Mouse (Mus musculus) limb, embryonic 12.5 days (tissue): ENCODE measurements around the gene Pik3ip1. TPM values are rescaled to one million over a fixed set of nuclear protein-coding genes. Genes with fewer than 3 reads are reported as not detected.

ENCODE experiments used
- ATAC-seq: fragments of 200-750 bp; cut with Nextera tagmentation; 2 replicates; pipeline ENCODE4 v1.8.0; 2017; ENCODE audit warnings: low read depth, moderate TSS enrichment; ENCODE audit not compliant: insufficient number of reproducible peaks, insufficient read depth, low FRiP score, low TSS enrichment
- H3K27ac ChIP-seq: fragments of 300-500 bp; sonication (generic); 2 replicates; pipeline ENCODE4 v1.5.1; 2016; ENCODE audit warnings: mild to moderate bottlenecking, moderate library complexity
- H3K27me3 ChIP-seq: fragments of 300-500 bp; sonication (generic); 2 replicates; pipeline ENCODE4 v1.6.1; 2016; ENCODE audit warnings: mild to moderate bottlenecking, moderate library complexity
- H3K36me3 ChIP-seq: fragments of 300-500 bp; sonication (generic); 2 replicates; pipeline ENCODE4 v1.6.1; 2016; ENCODE audit warnings: mild to moderate bottlenecking, moderate library complexity
- H3K4me1 ChIP-seq: fragments of 300-500 bp; sonication (generic); replicated peaks from 2 replicates; pipeline ENCODE4 v1.6.1; 2016
- H3K4me2 ChIP-seq: fragments of 300-500 bp; sonication (generic); 2 replicates; pipeline ENCODE4 v1.6.1; 2016; ENCODE audit warnings: mild to moderate bottlenecking, moderate library complexity
- H3K4me3 ChIP-seq: fragments of 300-500 bp; sonication (generic); replicated peaks from 2 replicates; pipeline ENCODE4 v1.5.1; 2016; ENCODE audit warnings: mild to moderate bottlenecking
- H3K9ac ChIP-seq: fragments of 300-500 bp; sonication (generic); replicated peaks from 2 replicates; pipeline ENCODE4 v1.6.1; 2016; ENCODE audit warnings: mild to moderate bottlenecking, moderate library complexity
- H3K9me3 ChIP-seq: fragments of 300-500 bp; sonication (generic); 2 replicates; pipeline ENCODE4 v1.6.1; 2016; ENCODE audit warnings: mild to moderate bottlenecking, moderate library complexity
- WGBS: fragments of 180-500 bp; shearing (Covaris S2); methylation state at CpG from one replicate; pipeline ENCODE4 v1.1.7; 2016; 5-methylcytosine and 5-hydroxymethylcytosine counted together
- polyA plus RNA-seq: library from polyadenylated mRNA; unstranded; fragments of >200 nt; fragmentation: Nextera tagmentation; extraction: Ambion mirVana; gene quantifications from 2 replicates; pipeline ENCODE4 v1.2.1, GENCODE M21; 2016

Gene Pik3ip1
- polyA plus RNA-seq, 1 experiment from 2014 or later: 18.8 TPM

DNA sequence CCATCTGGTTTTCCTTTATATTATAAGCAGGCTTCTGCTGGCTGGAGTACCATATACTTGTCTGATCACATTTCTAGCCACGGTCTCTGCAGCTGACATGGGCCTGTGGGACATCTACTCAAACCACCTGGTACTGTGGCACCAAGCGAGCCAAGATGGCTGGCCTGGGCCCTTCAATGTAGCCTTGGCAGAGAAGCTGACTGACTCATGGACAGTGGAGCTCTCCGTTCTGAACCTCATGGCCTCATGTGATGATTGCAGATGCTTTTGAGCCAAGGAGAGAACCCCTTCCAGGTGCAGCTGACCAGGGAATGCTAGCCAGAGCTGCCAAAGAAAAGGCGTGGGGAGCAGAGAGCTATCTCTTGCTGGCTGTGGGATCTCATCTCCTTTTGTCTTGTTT is 24.4 kb upstream of the Pik3ip1 start:
- WGBS: 91% methylated on average over 4 of the region's 4 CpGs
- ATAC-seq: no peak
- Histone ChIP-seq H3K9ac (no peak overlapping the region), H3K27me3 (no peaks in the 10 kb centered on the region), H3K4me3 (no peak overlapping the region), H3K4me2 (no peak overlapping the region), H3K4me1 (0 out of 2 replicates have a peak, but pooled peaks cover 5% of the 10 kb centered on the region), H3K36me3 (peaks cover 99% of the 10 kb centered on the region), H3K9me3 (no peaks in the 10 kb centered on the region), H3K27ac (no peak overlapping the region)

DNA sequence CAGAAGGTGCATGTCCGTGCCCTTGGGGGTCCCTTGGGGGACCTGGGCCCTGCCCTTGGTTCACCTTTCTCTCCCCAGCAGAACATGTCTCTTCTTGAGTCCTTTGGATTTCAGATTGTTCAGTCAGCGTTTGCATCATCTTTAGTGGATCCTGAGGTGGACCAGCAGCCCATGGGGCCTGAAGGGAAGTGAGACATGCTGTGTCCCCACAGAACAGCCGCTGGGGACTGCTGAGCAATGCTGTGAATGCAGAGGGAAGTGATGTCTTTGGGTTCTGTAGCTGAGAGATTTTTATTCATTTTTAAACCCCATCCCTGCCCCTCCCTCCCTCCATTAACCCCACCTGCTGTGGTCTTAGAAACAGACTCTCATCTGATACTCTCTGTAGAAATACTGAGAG is 22.3 kb upstream of the Pik3ip1 start:
- no peak overlapping the region for H3K4me3 ChIP-seq
- H3K4me2 ChIP-seq: no peak overlapping the region
- no peaks in the 10 kb centered on the region for H3K27me3 ChIP-seq
- 86% methylated on average over 3 of the region's 3 CpGs for WGBS
- no peak for ATAC-seq
- peaks cover 8% of the 10 kb centered on the region; the same call in 1 of the 2 replicates for H3K4me1 ChIP-seq
- H3K36me3 ChIP-seq: peaks cover 98% of the 10 kb centered on the region
- H3K9me3 ChIP-seq: no peaks in the 10 kb centered on the region
- H3K9ac ChIP-seq: no peak overlapping the region
- H3K27ac ChIP-seq: no peak overlapping the region

DNA sequence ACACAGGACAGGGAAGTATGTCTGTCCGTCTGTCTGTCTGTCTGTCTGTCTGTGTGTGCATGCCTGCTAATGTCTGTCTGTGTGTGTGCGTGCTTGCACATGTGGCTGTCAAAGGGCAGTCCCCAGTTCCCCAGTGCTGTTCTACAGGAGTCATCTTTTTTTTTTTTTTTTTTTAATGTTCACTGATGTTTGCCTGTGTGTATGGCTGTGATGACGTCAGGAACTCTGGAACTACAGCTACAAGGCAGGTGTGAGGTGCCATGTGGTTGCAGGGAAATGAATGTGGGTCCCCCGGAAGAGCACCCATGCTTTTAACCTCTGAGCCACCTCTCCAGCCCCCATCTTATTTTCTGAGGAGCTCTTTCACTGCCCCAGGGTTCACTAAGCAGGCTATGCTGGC is 20.3 kb upstream of the Pik3ip1 start:
- WGBS: 93% methylated on average over 4 of the region's 4 CpGs
- Histone ChIP-seq H3K9me3 (no peaks in the 10 kb centered on the region; the same call in 1 of the 2 replicates), H3K4me2 (no peak overlapping the region), H3K4me1 (peaks cover 5% of the 10 kb centered on the region; the same call in 1 of the 2 replicates), H3K9ac (no peak overlapping the region), H3K4me3 (no peak overlapping the region), H3K27ac (no peak overlapping the region), H3K36me3 (peaks cover 87% of the 10 kb centered on the region), H3K27me3 (no peaks in the 10 kb centered on the region)
- no peak for ATAC-seq

DNA sequence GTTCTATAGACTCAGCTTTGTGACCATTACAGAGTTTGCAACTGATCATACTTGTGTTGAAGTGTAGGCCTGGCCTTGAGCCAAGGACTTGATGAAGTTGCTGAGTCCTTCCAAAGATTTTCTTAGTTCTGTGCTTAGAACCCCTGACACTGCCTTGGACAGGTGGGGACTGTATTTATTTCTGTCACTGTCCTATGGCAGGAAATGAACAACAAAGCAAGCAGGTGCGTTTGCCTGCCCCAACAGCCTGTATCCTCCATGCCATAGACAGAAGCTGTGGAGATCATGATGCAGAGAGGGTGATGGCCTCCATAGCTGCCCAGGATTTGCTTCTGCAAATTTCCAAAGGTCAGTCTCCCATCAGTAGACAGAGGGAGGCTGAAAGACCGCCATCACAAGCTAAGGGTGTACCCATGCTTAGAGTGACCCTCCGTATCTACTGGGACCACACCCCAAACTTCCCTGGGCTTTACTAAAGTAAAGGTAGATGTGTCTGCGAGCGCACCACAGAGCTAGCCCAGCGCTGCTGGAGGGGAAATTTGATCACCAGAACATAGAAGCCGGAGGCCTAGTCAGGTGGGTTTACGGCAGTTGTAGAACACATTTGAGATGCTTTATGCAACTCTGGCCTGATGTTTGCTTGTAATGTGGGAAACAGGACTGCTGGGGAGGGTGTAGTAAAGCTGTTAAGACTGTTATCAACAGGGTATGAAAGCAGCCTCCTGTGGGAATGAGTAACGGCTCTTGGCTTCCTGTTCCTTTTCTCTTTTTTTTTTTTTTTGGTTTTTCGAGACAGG is 19.2 kb upstream of the Pik3ip1 start:
- no peak overlapping the region for H3K9ac ChIP-seq
- peaks cover 76% of the 10 kb centered on the region for H3K36me3 ChIP-seq
- no peak overlapping the region for H3K4me3 ChIP-seq
- no peaks in the 10 kb centered on the region for H3K27me3 ChIP-seq
- peaks cover 5% of the 10 kb centered on the region; the same call in 1 of the 2 replicates for H3K4me1 ChIP-seq
- WGBS: 84% methylated on average over 10 of the region's 10 CpGs
- H3K27ac ChIP-seq: no peak overlapping the region
- no peak; the same call in 1 of the 2 replicates for ATAC-seq
- H3K9me3 ChIP-seq: no peaks in the 10 kb centered on the region; the same call in 1 of the 2 replicates
- H3K4me2 ChIP-seq: no peak overlapping the region

DNA sequence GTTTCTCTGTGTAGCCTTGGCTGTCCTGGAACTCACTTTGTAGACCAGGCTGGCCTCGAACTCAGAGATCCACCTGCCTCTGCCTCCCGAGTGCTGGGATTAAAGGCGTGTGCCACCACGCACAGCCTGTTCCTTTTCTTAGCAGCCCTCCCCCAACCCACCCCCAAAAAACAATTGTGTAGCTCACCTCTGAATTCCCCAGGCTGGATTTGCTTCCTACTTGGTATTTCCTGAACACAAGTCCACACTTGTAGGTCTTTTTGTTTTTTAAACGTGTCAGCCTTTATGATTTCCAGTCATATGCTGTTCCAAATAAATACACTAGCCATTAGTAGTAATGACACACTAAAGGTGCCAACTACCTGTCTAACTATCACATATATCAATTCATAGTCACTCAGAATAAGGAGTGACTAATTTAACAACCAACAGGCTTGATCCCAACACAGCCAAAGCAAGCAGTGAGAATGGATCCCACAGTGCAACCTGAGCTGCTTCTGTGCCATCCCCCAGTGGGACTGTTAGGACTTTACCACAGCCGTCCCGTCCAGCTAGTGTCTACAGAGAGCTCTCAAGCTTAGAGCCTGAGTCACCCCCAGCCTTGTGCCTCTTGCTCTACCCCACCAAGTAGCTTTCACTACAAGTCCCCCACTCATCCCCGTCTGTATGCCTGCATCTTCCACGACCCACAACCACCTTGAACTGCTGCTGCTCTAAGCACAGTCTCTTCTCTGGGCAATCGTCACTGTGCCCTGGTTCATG is 18.4 kb upstream of the Pik3ip1 start:
- H3K27ac ChIP-seq: no peak overlapping the region
- no peak overlapping the region for H3K9ac ChIP-seq
- no peaks in the 10 kb centered on the region for H3K27me3 ChIP-seq
- no peak for ATAC-seq
- peaks cover 69% of the 10 kb centered on the region for H3K36me3 ChIP-seq
- H3K9me3 ChIP-seq: no peaks in the 10 kb centered on the region; the same call in 1 of the 2 replicates
- 83% methylated on average over 10 of the region's 10 CpGs for WGBS
- H3K4me1 ChIP-seq: peaks cover 5% of the 10 kb centered on the region; the same call in 1 of the 2 replicates
- H3K4me3 ChIP-seq: no peak overlapping the region
- H3K4me2 ChIP-seq: no peak overlapping the region

DNA sequence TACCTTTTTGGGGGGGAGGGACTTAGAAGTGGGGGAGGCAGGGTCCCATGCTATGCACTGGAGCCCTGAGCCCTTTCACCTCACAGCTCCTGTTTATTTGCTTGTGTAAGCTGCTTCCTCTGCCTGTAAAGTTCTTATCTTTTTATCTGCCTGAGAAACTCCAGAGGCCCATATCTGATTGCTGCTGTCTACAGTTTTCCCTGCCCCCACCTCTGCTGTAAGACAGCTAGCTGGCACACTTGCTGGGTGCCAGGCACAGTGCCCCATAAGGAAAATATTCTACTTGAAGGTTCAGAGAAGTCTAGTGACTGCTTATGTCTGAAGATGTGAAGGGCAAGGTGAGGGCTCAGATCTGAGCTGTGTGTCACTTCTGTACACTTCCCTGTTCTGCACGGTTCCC is 16.9 kb upstream of the Pik3ip1 start:
- peaks cover 53% of the 10 kb centered on the region for H3K36me3 ChIP-seq
- no peaks in the 10 kb centered on the region for H3K27me3 ChIP-seq
- no peak overlapping the region for H3K4me3 ChIP-seq
- 90% methylated on average over 1 of the region's 1 CpGs for WGBS
- no peak overlapping the region for H3K4me2 ChIP-seq
- H3K4me1 ChIP-seq: peaks cover 5% of the 10 kb centered on the region; the same call in 1 of the 2 replicates
- ATAC-seq: no peak
- H3K9ac ChIP-seq: no peak overlapping the region
- no peaks in the 10 kb centered on the region; the same call in 1 of the 2 replicates for H3K9me3 ChIP-seq
- no peak overlapping the region for H3K27ac ChIP-seq

DNA sequence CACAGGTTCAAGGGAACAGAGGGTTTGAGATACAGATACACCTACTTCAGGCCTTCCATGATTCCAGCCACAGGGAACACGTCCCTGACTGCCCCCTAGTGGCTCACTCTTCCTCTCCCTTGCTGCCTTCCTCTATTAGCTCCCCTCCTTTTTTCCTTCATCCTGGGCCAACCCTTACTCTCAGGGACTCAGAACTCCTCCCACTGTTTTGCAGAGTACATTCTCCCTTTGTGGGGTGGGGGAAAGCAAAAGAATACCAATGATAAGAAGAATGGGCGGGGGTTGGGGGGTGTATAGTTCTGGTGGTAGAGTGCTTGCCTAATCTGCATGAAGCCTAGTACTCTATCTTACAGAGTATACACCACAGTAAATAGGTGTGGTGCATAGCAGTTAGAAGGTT is 16.1 kb upstream of the Pik3ip1 start:
- Histone ChIP-seq H3K36me3 (peaks cover 45% of the 10 kb centered on the region), H3K9me3 (no peaks in the 10 kb centered on the region; the same call in 1 of the 2 replicates), H3K27me3 (no peaks in the 10 kb centered on the region), H3K4me3 (no peak overlapping the region), H3K9ac (no peak overlapping the region), H3K4me2 (no peak overlapping the region), H3K4me1 (peaks cover 5% of the 10 kb centered on the region; the same call in 1 of the 2 replicates), H3K27ac (no peak overlapping the region)
- WGBS: 26% methylated on average over 2 of the region's 2 CpGs
- 0 out of 2 replicates have a peak, but pooled peaks have one; percentile 18 for ATAC-seq

DNA sequence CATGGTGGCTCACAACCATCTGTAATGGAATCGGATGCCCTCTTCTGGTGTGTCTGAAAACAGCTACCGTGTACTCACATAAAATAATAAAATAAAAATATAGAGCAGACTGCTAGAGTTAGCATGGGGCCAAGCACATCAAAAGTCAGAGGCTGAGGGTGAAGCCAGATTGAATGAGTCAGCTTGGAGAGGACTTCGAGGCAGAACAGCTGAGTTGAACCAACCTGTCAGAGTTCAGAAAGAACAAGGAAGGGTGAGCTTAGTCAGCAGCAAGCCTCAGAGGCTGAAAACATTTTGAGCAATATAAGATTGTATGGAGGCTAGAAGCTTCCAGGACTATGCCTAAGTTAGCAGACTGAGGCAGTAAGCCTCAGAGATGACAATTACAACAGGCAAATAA is 11.9 kb upstream of the Pik3ip1 start:
- Histone ChIP-seq H3K4me1 (no peaks in the 10 kb centered on the region), H3K27me3 (no peaks in the 10 kb centered on the region), H3K9me3 (no peaks in the 10 kb centered on the region; the same call in 1 of the 2 replicates), H3K4me3 (no peak overlapping the region), H3K4me2 (no peak overlapping the region), H3K27ac (no peak overlapping the region), H3K9ac (no peak overlapping the region), H3K36me3 (peaks cover 6% of the 10 kb centered on the region; the same call in 1 of the 2 replicates)
- no peak for ATAC-seq
- 91% methylated on average over 3 of the region's 3 CpGs for WGBS

DNA sequence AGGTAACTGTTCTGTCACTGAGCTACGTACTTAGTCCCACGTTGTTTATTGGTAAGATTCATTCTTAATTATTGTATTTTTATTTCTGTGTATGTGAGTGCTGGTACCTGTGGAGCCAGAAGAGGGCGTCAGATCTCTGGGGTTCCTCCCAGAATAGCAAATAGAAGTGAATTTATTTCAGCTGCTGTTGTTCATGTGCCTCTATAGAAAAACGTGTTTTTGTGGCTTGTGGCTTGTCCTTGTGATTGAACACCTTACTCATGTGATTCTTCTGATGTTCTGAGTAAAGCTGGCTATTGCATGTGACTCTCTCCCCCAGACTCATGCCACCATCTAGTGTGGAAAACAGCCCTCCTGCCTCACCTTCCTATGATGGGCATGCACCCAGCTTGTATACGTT is 1.9 kb upstream of the Pik3ip1 start:
- no peak for ATAC-seq
- Histone ChIP-seq H3K9me3 (no peaks in the 10 kb centered on the region), H3K27me3 (peaks cover 4% of the 10 kb centered on the region), H3K4me2 (no peak overlapping the region), H3K9ac (no peak overlapping the region), H3K4me1 (peaks cover 20% of the 10 kb centered on the region), H3K27ac (no peak overlapping the region), H3K36me3 (no peaks in the 10 kb centered on the region; the same call in 1 of the 2 replicates), H3K4me3 (no peak overlapping the region)
- 75% methylated on average over 5 of the region's 5 CpGs for WGBS

DNA sequence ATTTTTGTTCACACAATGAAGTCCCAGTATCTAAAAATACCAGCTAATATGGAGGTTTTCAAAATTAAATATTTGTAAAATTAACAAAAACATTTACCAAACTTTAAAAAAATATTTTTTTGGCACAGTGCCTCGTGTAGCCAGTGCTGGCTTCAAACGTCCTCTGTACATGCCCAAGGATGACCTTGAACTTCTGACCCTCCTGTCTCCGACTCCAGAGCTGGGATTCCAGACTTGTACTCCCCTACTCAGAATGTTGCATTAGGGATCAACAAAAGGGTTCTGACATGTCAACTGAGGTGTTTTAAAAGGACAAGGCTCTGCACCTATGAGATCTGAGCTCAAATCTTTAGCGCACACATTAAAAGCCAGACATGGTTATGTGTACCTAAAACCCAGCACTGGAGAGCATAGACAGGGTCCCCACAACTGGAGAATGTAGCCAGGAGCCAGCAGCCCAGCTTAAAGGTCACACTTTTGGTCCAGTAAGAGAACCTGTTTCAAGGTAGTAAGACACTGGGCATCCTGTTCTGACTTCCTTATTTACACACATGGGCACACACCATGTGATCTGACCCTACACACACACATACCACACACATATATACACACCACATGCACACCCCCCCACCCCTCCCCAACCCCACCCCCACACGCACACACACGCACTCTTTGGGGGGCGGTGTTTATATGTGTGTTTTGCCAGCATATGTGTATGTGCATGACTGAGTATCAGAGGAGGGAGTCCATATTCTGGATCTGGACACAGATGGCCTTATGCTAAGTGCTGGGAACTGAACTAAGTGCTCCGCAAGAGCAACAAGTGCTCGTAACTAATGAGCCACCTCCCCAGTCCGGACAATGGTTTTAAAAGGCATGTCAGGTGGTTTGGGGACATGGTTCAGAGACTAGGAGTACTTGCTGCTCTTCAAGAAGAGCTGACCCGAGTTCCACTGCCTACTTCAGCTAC is 1.1 kb upstream of the Pik3ip1 start:
- peaks cover 5% of the 10 kb centered on the region for H3K27me3 ChIP-seq
- WGBS: 80% methylated on average over 11 of the region's 11 CpGs
- H3K4me1 ChIP-seq: peaks cover 20% of the 10 kb centered on the region
- H3K27ac ChIP-seq: no peak overlapping the region
- no peak overlapping the region for H3K4me3 ChIP-seq
- no peaks in the 10 kb centered on the region; the same call in 1 of the 2 replicates for H3K36me3 ChIP-seq
- no peaks in the 10 kb centered on the region for H3K9me3 ChIP-seq
- ATAC-seq: no peak
- H3K4me2 ChIP-seq: no peak overlapping the region
- H3K9ac ChIP-seq: no peak overlapping the region
